Mouse (Mus musculus) bone marrow macrophage, adult 2 months (primary cell): ENCODE measurements around the gene Gm28230. TPM values are rescaled to one million over a fixed set of nuclear protein-coding genes. Genes with fewer than 3 reads are reported as not detected.

Experiments used
- H3K27ac ChIP-seq: 2 replicates; pipeline ENCODE4 v1.5.1; 2012; ENCODE audit warnings: low read depth, low read length; ENCODE audit not compliant: insufficient read depth
- H3K4me1 ChIP-seq: 2 replicates; pipeline ENCODE4 v1.6.1; 2012; ENCODE audit warnings: low read length; ENCODE audit not compliant: control insufficient read depth, insufficient read depth
- H3K4me3 ChIP-seq: 2 replicates; pipeline ENCODE4 v1.5.1; 2012; ENCODE audit warnings: mild to moderate bottlenecking, low read length, moderate library complexity; ENCODE audit not compliant: insufficient read depth
- CTCF ChIP-seq: IDR thresholded peaks from 2 replicates; pipeline ENCODE4 v1.5.1; 2012; ENCODE audit warnings: low read depth, mild to moderate bottlenecking, low read length, moderate library complexity
- POLR2A ChIP-seq: IDR thresholded peaks from 2 replicates; pipeline ENCODE4 v1.6.1; 2012; ENCODE audit warnings: mild to moderate bottlenecking, low read depth, low read length, borderline replicate concordance
- polyA plus RNA-seq: library from polyadenylated mRNA; stranded (reverse); fragments of >200 nt; gene quantifications from 2 replicates; pipeline ENCODE4 v1.2.4, GENCODE M21; 2012; ENCODE audit not compliant: missing spikeins, insufficient read depth, insufficient read length

Gm28230 gene
- polyA plus RNA-seq, 1 experiment, result not detected

DNA sequence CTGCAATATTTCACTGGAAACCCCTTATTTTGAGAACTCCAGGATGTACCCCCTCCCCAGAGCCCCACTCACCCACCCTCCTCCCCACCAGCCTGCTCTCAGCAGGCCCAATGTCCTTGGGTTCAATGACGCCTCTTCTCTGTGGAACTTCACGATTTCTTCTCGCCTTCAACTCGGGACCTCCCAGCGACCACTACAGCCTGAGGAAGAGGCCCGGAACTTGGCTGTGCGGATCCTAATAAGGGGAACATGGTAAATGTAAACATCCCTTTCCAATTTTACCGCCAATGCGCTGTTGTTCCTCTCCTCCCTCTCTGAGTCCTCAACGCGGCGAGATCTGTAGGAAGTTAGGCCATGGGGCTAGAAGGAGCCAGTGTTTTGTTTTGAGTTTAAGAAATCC, 42.4 kb upstream of the Gm28230 start:
- no peak overlapping the region for H3K4me3 ChIP-seq
- H3K4me1 ChIP-seq, result no peaks in the 10 kb centered on the region
- TF ChIP-seq CTCF, result no peak
- no peak for TF ChIP-seq POLR2A
- H3K27ac ChIP-seq, result no peak overlapping the region

DNA sequence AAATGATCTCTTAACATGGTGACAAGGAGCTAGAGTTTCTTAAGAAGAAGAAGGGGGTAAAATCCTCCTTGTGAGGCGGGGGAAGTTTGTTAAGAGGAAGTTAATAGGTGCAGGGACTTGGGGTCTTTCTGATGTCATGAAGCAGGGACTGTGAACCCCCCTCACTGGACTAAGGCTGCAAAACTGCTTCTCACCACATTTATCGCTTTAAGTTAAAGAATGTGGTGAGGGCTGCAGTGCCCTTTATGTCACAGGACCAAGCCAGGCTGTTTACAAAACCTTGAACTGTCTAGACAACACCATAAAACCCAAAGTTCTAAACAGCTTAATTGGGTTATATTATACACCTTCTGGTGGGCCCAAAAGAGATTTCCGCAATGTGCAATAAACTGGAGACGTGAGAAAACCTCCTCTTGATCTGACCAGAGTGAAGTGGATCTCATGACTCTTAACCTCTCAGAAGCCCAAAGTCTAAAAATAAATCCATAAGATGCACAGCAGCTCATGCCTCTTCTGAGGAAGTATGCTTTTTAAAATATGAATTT, 41.4 kb upstream of the Gm28230 start:
- TF ChIP-seq POLR2A, result no peak
- no peak for TF ChIP-seq CTCF
- Histone ChIP-seq H3K4me1 (no peaks in the 10 kb centered on the region), H3K4me3 (no peak overlapping the region), H3K27ac (no peak overlapping the region)

DNA sequence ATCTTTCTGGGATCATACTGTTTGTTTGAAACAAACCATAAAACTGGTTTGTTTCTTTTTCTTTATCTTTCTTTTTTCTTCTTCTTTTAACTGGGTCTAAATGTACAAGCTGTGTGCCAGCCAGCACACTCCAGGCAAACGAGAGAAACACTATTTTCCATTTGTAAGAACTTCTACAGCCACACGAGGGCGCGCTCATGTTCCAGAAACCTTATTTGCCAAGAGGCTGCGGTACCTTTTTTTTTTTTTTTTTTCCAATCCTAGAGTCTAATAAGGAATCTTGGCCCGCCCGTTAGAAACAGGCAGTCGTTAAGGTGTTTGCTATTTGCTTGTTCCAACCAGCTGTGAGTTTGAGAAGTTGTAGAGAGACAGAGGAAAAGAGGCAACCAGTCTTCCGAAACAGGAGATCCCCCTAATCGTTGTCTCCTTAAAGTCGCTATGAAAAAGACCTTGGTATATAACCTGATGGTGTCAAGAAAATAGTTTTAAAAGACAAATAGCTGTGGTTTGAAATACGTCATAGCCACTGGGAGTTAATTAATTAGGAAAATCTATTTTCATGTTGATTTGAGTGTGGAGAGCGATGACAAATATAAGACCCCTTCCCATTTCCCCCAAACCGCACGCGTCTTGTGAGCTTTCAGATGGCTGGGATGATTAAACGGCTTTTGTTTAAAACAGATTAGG, 40.1 kb upstream of the Gm28230 start:
- no peak overlapping the region for H3K4me3 ChIP-seq
- H3K4me1 ChIP-seq, result no peaks in the 10 kb centered on the region
- no peak for TF ChIP-seq CTCF
- no peak for TF ChIP-seq POLR2A
- H3K27ac ChIP-seq, result no peak overlapping the region

DNA sequence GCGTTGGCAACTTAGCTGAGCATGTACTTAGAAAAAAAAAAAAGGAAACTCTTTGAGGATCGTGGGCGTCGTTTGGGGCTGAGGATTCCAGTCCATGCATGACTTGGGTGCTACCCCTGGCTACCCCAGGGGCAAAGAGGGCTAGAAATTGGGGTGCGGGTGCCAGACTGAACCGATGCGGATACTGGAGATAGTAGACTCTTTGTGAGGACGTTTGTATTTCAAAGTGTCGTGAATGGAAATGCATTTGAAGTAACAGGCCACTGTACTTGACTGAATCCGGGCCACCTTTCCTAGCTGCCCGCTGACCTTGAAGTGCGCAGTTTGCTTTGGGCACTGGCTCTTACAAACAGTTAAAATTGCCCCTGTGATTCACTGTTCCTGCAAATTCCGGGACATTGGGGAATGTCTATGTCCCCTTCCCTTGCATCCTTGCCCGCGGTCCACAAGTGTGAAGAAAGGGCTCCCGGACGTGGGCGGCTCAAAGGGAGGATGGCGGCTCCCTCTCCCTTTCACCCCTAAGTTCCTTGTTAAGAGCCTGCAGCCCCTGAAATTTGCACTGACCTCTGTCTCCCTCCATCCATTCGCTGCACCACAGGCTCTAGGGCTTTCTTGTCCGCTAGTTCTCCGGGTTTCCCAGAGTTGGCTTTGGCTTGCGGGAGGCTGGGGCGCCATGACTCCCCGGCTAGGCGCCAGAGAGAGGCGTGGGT, 39.4 kb upstream of the Gm28230 start:
- H3K27ac ChIP-seq, result no peak overlapping the region
- no peak for TF ChIP-seq POLR2A
- no peaks in the 10 kb centered on the region for H3K4me1 ChIP-seq
- H3K4me3 ChIP-seq, result no peak overlapping the region

DNA sequence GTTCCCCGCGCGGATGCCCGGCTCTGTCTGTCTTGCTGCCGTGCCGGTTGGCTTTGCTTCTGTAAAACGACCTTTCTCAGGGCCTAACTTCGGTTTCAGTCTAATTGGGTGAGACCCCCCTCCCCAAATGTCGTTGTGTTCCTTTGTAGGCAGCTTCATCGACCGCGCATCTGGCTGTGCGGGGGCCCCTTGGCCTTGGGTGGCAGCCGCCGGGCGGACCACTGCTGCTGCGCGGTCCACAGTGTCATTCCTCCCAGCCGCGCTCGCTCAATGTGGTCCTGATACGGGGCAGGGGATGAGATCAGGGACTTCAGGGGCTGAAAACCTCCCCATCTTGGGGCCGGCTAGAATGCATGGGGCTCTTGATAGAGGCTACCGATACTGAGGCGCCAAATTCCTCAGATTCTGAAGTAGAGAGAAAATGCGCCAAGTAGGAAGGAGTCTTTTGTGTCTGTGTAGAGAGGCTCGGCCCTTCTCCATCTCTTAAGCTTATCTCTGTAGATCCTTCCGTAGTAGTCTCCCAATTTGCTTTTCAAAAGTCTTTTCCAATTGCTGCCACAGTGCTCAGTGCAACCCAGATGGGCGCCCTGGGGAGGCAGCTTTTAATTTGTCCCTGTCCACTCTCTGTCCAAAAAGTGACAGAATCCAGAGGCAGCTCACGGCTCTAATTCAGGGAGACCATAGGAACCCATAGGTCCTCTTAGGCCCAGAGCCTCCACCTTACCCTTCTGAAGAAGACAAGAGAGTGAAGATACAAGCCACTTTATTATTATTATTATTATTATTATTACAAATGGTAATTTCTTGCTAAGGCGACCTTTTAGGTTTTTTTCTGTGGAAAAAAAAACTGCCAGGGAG, 38.6 kb upstream of the Gm28230 start:
- Histone ChIP-seq H3K4me3 (no peak overlapping the region), H3K27ac (no peak overlapping the region), H3K4me1 (no peaks in the 10 kb centered on the region)
- TF ChIP-seq POLR2A (no peak), CTCF (no peak)

DNA sequence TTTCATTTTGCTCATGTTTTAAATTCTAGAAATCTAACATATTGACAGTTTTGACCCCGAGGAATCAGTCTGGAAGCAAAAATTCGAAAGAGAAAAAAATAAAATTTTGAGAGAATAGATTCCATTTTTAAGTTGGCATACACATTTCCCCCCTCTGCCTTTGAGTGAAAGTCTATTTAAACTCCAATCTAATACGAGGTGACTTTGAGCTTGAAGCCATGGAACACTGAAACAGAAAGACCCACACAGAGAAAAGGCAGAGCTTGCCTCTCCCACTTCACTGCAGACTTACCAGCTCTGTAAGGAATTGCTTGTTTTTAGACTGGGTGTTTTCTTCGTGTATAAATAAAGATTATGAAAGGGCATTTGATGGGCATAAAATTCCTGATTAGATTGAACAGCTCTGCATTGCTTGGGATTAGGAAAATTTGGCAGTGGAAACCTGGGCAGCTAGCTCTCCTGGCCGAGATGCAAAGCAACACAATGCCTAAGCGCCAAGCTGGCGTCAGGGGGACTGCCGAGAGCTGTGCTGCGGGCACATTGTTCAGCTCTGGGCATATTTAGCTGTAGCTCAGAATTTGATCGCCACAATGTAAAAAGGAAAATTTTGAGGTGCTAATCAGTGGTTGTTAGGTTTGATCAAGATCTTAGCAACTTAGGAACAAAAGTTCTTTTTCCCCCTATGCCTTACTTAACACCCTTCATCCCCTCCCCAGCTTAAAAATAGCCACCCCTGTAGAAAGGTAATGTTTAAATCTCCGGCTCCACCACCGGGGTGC, 37.5 kb upstream of the Gm28230 start:
- TF ChIP-seq CTCF (no peak), POLR2A (no peak)
- Histone ChIP-seq H3K27ac (no peak overlapping the region), H3K4me1 (no peaks in the 10 kb centered on the region), H3K4me3 (no peak overlapping the region)

DNA sequence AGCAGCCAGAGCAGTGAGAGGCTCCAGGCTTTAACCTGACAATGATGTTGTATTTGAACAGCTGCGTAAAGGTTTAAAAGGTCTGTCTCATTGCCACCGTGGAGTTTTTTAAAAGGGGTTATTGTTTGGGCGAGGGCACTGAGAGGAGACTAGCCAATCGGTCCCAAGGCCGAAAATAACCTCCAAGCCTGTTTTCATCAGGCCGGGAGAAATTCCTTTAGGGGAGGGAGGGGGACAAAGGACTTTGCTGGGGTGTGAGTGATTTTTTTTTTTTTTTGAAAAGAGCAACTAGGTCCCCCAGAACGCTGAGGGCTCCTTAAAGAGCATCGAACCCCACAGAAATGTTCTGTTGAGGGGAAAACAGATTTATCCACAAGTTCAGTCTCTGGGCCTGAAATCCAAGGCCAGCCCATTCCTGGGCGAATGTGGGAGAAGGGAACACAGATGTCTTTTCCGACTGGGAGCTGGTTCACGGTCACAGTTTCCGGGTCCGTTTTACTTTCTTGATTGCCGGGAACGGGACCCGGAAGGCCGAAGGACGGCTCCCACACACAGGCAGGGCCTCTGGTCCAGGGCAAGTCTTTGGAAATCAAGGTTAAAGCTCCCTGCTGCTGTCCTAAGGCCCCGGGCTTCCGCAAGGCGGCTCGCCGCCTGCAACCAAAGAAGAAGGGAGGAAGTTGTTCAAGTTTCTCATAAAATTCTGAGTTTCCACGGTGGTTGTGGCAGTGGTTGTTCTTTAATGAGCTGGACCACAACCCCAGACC, 36.8 kb upstream of the Gm28230 start:
- Histone ChIP-seq H3K4me3 (no peak overlapping the region), H3K4me1 (no peaks in the 10 kb centered on the region), H3K27ac (no peak overlapping the region)
- TF ChIP-seq CTCF (no peak), POLR2A (no peak)

DNA sequence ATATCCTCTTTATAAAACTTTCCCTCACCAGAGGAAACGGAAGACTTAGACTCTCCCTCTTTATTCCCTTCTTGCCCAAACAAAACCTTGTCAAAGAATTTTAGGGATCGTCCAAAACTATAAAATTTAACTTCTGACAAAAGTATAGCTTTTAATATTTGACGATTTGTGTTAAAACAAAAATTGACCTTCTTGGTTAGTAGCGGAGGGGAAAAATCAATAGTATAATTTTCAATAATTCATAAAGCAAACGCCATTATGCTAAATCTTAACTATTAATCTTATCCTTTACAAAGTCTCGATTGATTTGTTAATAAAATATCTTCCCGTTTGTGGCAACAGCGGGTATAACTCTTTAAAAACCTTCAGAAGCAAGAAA, 36.2 kb upstream of the Gm28230 start:
- Histone ChIP-seq H3K27ac (no peak overlapping the region), H3K4me3 (no peak overlapping the region), H3K4me1 (no peaks in the 10 kb centered on the region)
- TF ChIP-seq CTCF (no peak), POLR2A (no peak)
